7 mouse cellular contexts compared by ENCODE assay signal in the genomic region with DNA sequence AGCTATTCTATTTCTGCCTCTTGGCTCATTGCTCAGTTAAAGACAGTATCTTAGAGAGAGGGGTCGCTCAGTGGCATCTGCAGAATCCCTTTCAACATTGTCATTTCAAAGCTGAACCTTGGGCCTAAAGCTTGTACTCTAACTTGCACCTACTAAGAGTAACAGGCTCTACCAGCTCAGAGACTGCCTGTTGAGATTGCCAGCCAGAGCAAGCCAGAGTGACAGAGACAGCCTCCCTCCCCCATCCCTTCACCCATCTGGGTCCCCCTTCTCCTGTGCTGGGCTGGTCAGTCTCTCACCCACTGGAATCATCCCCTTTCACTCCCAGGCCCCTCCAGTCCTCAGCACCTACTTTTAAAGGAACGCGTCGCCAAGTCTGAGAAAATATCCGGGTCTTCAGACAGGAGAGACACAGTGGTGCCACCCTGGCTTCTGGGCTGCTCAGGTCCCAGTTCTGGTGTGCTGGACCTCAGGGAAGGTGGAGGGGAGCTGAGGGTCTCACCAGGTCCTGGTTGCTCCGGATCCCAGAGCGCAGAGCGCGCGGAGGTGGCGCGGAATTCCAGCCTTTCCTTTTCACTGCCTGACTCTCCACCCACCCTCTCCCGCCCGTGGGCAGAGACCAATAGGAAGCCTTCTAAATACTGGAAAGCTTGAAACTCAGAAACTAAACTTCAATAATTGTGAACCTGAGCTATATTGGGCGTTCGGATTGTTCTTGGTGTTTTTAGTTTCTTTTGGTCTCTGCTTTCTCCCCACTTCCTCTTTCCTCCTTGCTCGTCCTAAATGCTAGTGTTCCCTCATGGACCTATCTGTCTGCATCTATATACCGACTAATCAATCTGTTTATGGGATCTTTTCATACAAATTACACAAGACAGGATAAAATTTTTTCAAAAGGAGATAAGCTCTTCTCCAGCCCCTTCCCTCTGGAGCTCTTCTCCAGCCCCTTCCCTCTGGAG. TPM values are rescaled to one million over a fixed set of nuclear protein-coding genes. Genes with fewer than 3 reads are reported as not detected.
DNase-seq lines count a peak whose midpoint lies in the region; ATAC-seq and TF ChIP-seq lines count a peak whose summit lies in the region.
"Not testable (repeated sequence)": the region's sequence is repeated elsewhere in the genome, so short reads cannot be mapped to it uniquely, and the experiment has no call there.

No protein-coding gene starts in this region.

- not testable (repeated sequence) for H3ac ChIP-seq in myocyte (ENCODE audit: control insufficient read depth, insufficient read length)

- not testable (repeated sequence) for TF ChIP-seq POLR2A in CH12.LX (IDR thresholded peaks at IDR 0.05; ENCODE audit: low read depth, low read length); bone marrow, adult 2 months (IDR thresholded peaks at IDR 0.05; ENCODE audit: borderline replicate concordance, control insufficient read depth, low read depth, low read length); kidney, adult 2 months (IDR thresholded peaks at IDR 0.05; ENCODE audit: low read depth, low read length); myocyte (IDR thresholded peaks at IDR 0.05; ENCODE audit: insufficient read length, low read depth); testis, adult 2 months (IDR thresholded peaks at IDR 0.05; ENCODE audit: control insufficient read depth, low read depth, low read length)

- peak overlapping the region; percentile 80 for H3K27ac ChIP-seq in CH12.LX (ENCODE audit: insufficient read depth, low read depth)
- peak overlapping the region; percentile 93 for H3K27ac ChIP-seq in bone marrow, adult 2 months (ENCODE audit: control insufficient read depth, insufficient read depth, low read depth, low read length, poor library complexity)
- not testable (repeated sequence) for H3K27ac ChIP-seq in heart, embryonic 13.5 days (replicated peaks); testis, adult 2 months (ENCODE audit: control insufficient read depth, insufficient read depth, low read depth, low read length)
- H3K27ac ChIP-seq in kidney, adult 2 months (ENCODE audit: insufficient read depth, low read depth, low read length), result peak overlapping the region; percentile 15
- H3K27ac ChIP-seq in liver, postnatal 0 days (ENCODE audit: low read depth), result peak overlapping the region; percentile 83

- dilution Hi-C loops in CH12.LX (cut with MboI; ENCODE audit: extremely low pct_ligation_motif_present, extremely low pct_unique_long_range_greater_than_20kb, low sequenced_read_pairs), result not testable (repeated sequence)

- not testable (repeated sequence) for TF ChIP-seq CTCF in CH12.LX (conservative IDR thresholded peaks at IDR 0.05 in 1 of 2, IDR thresholded peaks at IDR 0.05 in 1 of 2; ENCODE audit: low read depth in 2 of 2, low read length in 2 of 2); bone marrow, adult 2 months (IDR thresholded peaks at IDR 0.05; ENCODE audit: control insufficient read depth, insufficient read depth, low read length); kidney, adult 2 months (conservative IDR thresholded peaks at IDR 0.05; ENCODE audit: insufficient read depth, insufficient read length, low read depth, low read length); liver, postnatal 0 days (IDR thresholded peaks at IDR 0.05; ENCODE audit: low read depth); testis, adult 2 months (IDR thresholded peaks at IDR 0.05; ENCODE audit: control insufficient read depth, insufficient read depth, insufficient replicate concordance, low read depth, low read length)

- not testable (repeated sequence) for H3K36me3 ChIP-seq in CH12.LX (replicated peaks in 1 of 2; ENCODE audit: control insufficient read depth in 1 of 2, insufficient read depth in 1 of 2, low read length in 1 of 2); heart, embryonic 13.5 days; kidney, adult 2 months (ENCODE audit: control insufficient read depth, insufficient read depth, low read length); liver, postnatal 0 days (replicated peaks; ENCODE audit: insufficient read depth, low read length); myocyte (ENCODE audit: control insufficient read depth, insufficient read depth); testis, adult 2 months (ENCODE audit: control insufficient read depth, insufficient read depth, low read length)

- WGBS in bone marrow, adult 2 months, result 13% methylated on average over 18 of the region's 18 CpGs
- 66% methylated on average over 18 of the region's 18 CpGs for WGBS in heart, embryonic 13.5 days
- 82% methylated on average over 18 of the region's 18 CpGs for WGBS in kidney, adult 2 months
- WGBS in liver, postnatal 0 days (ENCODE audit: insufficient replicate concordance), result 58% methylated on average over 18 of the region's 18 CpGs

- H3K4me1 ChIP-seq in CH12.LX (ENCODE audit: control insufficient read depth in 1 of 2, insufficient read depth in 2 of 2), result peaks cover 21 to 40% of the 10 kb centered on the region in 2 experiments; a peak in 3 of 4 replicates
- H3K4me1 ChIP-seq in bone marrow, adult 2 months (ENCODE audit: control insufficient read depth, insufficient read depth, low read length); heart, embryonic 13.5 days; kidney, adult 2 months (ENCODE audit: control insufficient read depth, insufficient read depth, low read length); liver, postnatal 0 days (ENCODE audit: insufficient read depth); testis, adult 2 months (ENCODE audit: control insufficient read depth, insufficient read depth, low read length): not testable (repeated sequence)

- not testable (repeated sequence) for TF ChIP-seq RAD21 in CH12.LX (IDR thresholded peaks at IDR 0.05; ENCODE audit: low read depth, low read length)

- H3K27me3 ChIP-seq in CH12.LX (replicated peaks); heart, embryonic 13.5 days (replicated peaks); kidney, adult 2 months (replicated peaks; ENCODE audit: control insufficient read depth, insufficient read depth, low read length); liver, postnatal 0 days (ENCODE audit: insufficient read depth, low read length); myocyte (ENCODE audit: control insufficient read depth, insufficient read depth, insufficient read length); testis, adult 2 months (ENCODE audit: control insufficient read depth, insufficient read depth, low read length): not testable (repeated sequence)

- H3K9me3 ChIP-seq in CH12.LX (replicated peaks; ENCODE audit: low read length); heart, embryonic 13.5 days; liver, postnatal 0 days (ENCODE audit: low read length): not testable (repeated sequence)

- H3K4me3 ChIP-seq in CH12.LX (replicated peaks in 1 of 3; ENCODE audit: low read depth in 2 of 3, low read length in 2 of 3, poor library complexity in 1 of 3), result peak overlapping the region; percentile 17 to 60 (median 42)
- H3K4me3 ChIP-seq in bone marrow, adult 2 months (replicated peaks; ENCODE audit: control insufficient read depth, low read depth, low read length), result peak overlapping the region; percentile 82
- H3K4me3 ChIP-seq in heart, embryonic 13.5 days, result not testable (repeated sequence)
- peak overlapping the region; percentile 41 for H3K4me3 ChIP-seq in kidney, adult 2 months (ENCODE audit: insufficient read depth, low read depth, low read length)
- peak overlapping the region; percentile 48 for H3K4me3 ChIP-seq in liver, postnatal 0 days (ENCODE audit: low read depth, low read length)
- peak overlapping the region; percentile 11 for H3K4me3 ChIP-seq in myocyte
- H3K4me3 ChIP-seq in testis, adult 2 months (ENCODE audit: control insufficient read depth, low read depth, low read length), result peak overlapping the region; percentile 27; the same call in 1 of the 2 replicates

- H3K79me2 ChIP-seq in CH12.LX (replicated peaks; ENCODE audit: control insufficient read depth, extremely low read depth, insufficient read depth, poor library complexity, severe bottlenecking); myocyte (ENCODE audit: control insufficient read depth, insufficient read depth): not testable (repeated sequence)

- ATAC-seq in heart, embryonic 13.5 days (ENCODE audit: extremely low read depth, insufficient number of reproducible peaks, low FRiP score, low TSS enrichment); liver, postnatal 0 days: not testable (repeated sequence)

- in situ Hi-C loops in CH12.LX (cut with MboI; ENCODE audit: low pct_ligation_motif_present, low pct_unique_long_range_greater_than_20kb, low sequenced_read_pairs), result not testable (repeated sequence)

- peak overlapping the region; percentile 90 for H3K9ac ChIP-seq in CH12.LX (ENCODE audit: insufficient read depth, low read depth)
- H3K9ac ChIP-seq in heart, embryonic 13.5 days, result not testable (repeated sequence)
- peak overlapping the region; percentile 53; the same call in 1 of the 2 replicates for H3K9ac ChIP-seq in liver, postnatal 0 days (replicated peaks)

- H3K4me2 ChIP-seq in CH12.LX (ENCODE audit: insufficient read depth, low read depth, poor library complexity, severe bottlenecking), result peak overlapping the region; percentile 86
- H3K4me2 ChIP-seq in heart, embryonic 13.5 days, result peak overlapping the region; percentile 19
- peak overlapping the region; percentile 68 for H3K4me2 ChIP-seq in liver, postnatal 0 days (ENCODE audit: low read depth, low read length)
- H3K4me2 ChIP-seq in myocyte (ENCODE audit: low read depth), result peak overlapping the region; percentile 30

- DNase-seq in CH12.LX (ENCODE audit: extremely low read depth), result peak; percentile 62
- DNase-seq in kidney, adult 2 months, result peak; percentile 3
- DNase-seq in liver, postnatal 0 days, result not testable (repeated sequence)

- TF ChIP-seq EP300 in CH12.LX (IDR thresholded peaks at IDR 0.05; ENCODE audit: low read length), result peak; percentile 79
- TF ChIP-seq EP300 in liver, postnatal 0 days (IDR thresholded peaks at IDR 0.05; ENCODE audit: low read depth), result not testable (repeated sequence)

RNA-seq across cellular contexts. Expression of gene Slfn8, which starts 0.8 kb away (rescaled TPM):
- total RNA-seq in CH12.LX (2012; rRNA removed) (6.3 and 7.7 TPM in 2 replicates), CH12.LX (2014; rRNA removed) (3.3 and 3.4 TPM in 2 replicates)
- polyA plus RNA-seq in CH12.LX (2012; ENCODE audit: insufficient read length, low read depth) (3.5 and 4.1 TPM in 2 replicates), myocyte (2012; fragmentation: generic; extraction: Trizol) (not detected)
- 6.5 and 13.7 TPM in 2 replicates for polyA plus RNA-seq in bone marrow, adult 2 months (2011; ENCODE audit: insufficient read depth, insufficient read length, low replicate concordance, missing spikeins)
- polyA plus RNA-seq in heart, embryonic 13.5 days (2015; fragmentation: Nextera tagmentation; extraction: Ambion mirVana), result 0.31 and 0.32 TPM in 2 replicates
- polyA plus RNA-seq in kidney, adult 2 months (2012; rRNA removed), result 0.37 and 1.3 TPM in 2 replicates
- 0.76 and 1.0 TPM in 2 replicates for polyA plus RNA-seq in liver, postnatal 0 days (2015; fragmentation: Nextera tagmentation; extraction: Ambion mirVana)
- 0.19 TPM in 1 of 2 replicates, not detected in the other for polyA plus RNA-seq in testis, adult 2 months (2012; rRNA removed)

RNA-seq across cellular contexts. Expression of gene Slfn9, which starts 28.2 kb away (rescaled TPM):
- total RNA-seq in CH12.LX (2012; rRNA removed) (6.7 and 8.5 TPM in 2 replicates), CH12.LX (2014; rRNA removed) (6.3 and 6.4 TPM in 2 replicates)
- polyA plus RNA-seq in CH12.LX (2012; ENCODE audit: insufficient read length, low read depth) (11.5 and 12.4 TPM in 2 replicates), myocyte (2012; fragmentation: generic; extraction: Trizol) (0.22 TPM)
- 3.2 and 3.7 TPM in 2 replicates for polyA plus RNA-seq in bone marrow, adult 2 months (2011; ENCODE audit: insufficient read depth, insufficient read length, low replicate concordance, missing spikeins)
- polyA plus RNA-seq in heart, embryonic 13.5 days (2015; fragmentation: Nextera tagmentation; extraction: Ambion mirVana), result 12.9 and 14.5 TPM in 2 replicates
- polyA plus RNA-seq in kidney, adult 2 months (2012; rRNA removed), result 0.18 and 0.36 TPM in 2 replicates
- 1.8 and 2.2 TPM in 2 replicates for polyA plus RNA-seq in liver, postnatal 0 days (2015; fragmentation: Nextera tagmentation; extraction: Ambion mirVana)
- 0.07 and 0.11 TPM in 2 replicates for polyA plus RNA-seq in testis, adult 2 months (2012; rRNA removed)

RNA-seq across cellular contexts. Expression of gene Slfn2, which starts 45.1 kb away (rescaled TPM):
- 209 and 215 TPM in 2 replicates for total RNA-seq in CH12.LX (2012; rRNA removed)
- 211 and 241 TPM in 2 replicates for total RNA-seq in CH12.LX (2014; rRNA removed)
- polyA plus RNA-seq in CH12.LX (2012; ENCODE audit: insufficient read length, low read depth), result 112 TPM in 2 replicates
- polyA plus RNA-seq in bone marrow, adult 2 months (2011; ENCODE audit: insufficient read depth, insufficient read length, low replicate concordance, missing spikeins), result 101 and 262 TPM in 2 replicates
- 3.6 and 4.0 TPM in 2 replicates for polyA plus RNA-seq in heart, embryonic 13.5 days (2015; fragmentation: Nextera tagmentation; extraction: Ambion mirVana)
- polyA plus RNA-seq in kidney, adult 2 months (2012; rRNA removed), result 4.0 and 7.3 TPM in 2 replicates
- 22.3 and 22.7 TPM in 2 replicates for polyA plus RNA-seq in liver, postnatal 0 days (2015; fragmentation: Nextera tagmentation; extraction: Ambion mirVana)
- 0.11 TPM for polyA plus RNA-seq in myocyte (2012; fragmentation: generic; extraction: Trizol)
- polyA plus RNA-seq in testis, adult 2 months (2012; rRNA removed), result 0.06 and 0.16 TPM in 2 replicates

Comparison
In these comparisons a context has a peak if more than half of its experiments do, and no peak if none do; other contexts are left out.
1. H3K4me2 ChIP-seq: peak in every context shown above with its lines; median percentile 86 in CH12.LX; 68 in liver, postnatal 0 days; 30 in myocyte; 19 in heart, embryonic 13.5 days.